Mouse (Mus musculus) forebrain, embryonic 10.5 days (tissue): ENCODE measurements around the gene Ppp1r16b. TPM values are rescaled to one million over a fixed set of nuclear protein-coding genes. Genes with fewer than 3 reads are reported as not detected.

ENCODE experiments used
- DNase-seq: peaks from one replicate; pipeline ENCODE4 v3.0.0-alpha.2; 2017; ENCODE audit warnings: low spot score; ENCODE audit errors: extremely low spot score
- H3K27ac ChIP-seq: fragments of 300-500 bp; sonication (generic); 2 replicates; pipeline ENCODE4 v1.5.1; 2016; ENCODE audit warnings: mild to moderate bottlenecking
- H3K27me3 ChIP-seq: fragments of 300-500 bp; sonication (generic); 2 replicates; pipeline ENCODE4 v1.6.1; 2016; ENCODE audit warnings: mild to moderate bottlenecking; ENCODE audit not compliant: poor library complexity, severe bottlenecking
- H3K36me3 ChIP-seq: fragments of 300-500 bp; sonication (generic); replicated peaks from 2 replicates; pipeline ENCODE4 v1.6.1; 2016; ENCODE audit warnings: mild to moderate bottlenecking, moderate library complexity
- H3K4me1 ChIP-seq: fragments of 300-500 bp; sonication (generic); 2 replicates; pipeline ENCODE4 v1.6.1; 2016
- H3K4me3 ChIP-seq: fragments of 300-500 bp; sonication (generic); 2 replicates; pipeline ENCODE4 v1.5.1; 2016; ENCODE audit warnings: mild to moderate bottlenecking, moderate library complexity
- H3K9me3 ChIP-seq: fragments of 300-500 bp; sonication (generic); 2 replicates; pipeline ENCODE4 v1.6.1; 2016; ENCODE audit warnings: mild to moderate bottlenecking, moderate library complexity
- WGBS: fragments of 180-500 bp; shearing (Covaris S2); methylation state at CpG from one replicate; pipeline ENCODE4 v1.1.7; 2016; 5-methylcytosine and 5-hydroxymethylcytosine counted together
- microRNA counts: library from miRNA; unstranded; fragments of <30 nt; microRNA quantifications from one replicate; lab custom pipeline; 2017
- microRNA-seq: library from miRNA; unstranded; fragments of <30 nt; microRNA quantifications from one replicate; pipeline ENCODE4, GENCODE M21; 2017
- polyA plus RNA-seq: library from polyadenylated mRNA; unstranded; fragments of >200 nt; fragmentation: Nextera tagmentation; extraction: Ambion mirVana; gene quantifications from 2 replicates; pipeline ENCODE4 v1.2.1, GENCODE M21; 2016

The Ppp1r16b gene
- polyA plus RNA-seq, 1 experiment from 2014 or later, result 2.2 TPM

GRCm38 (mm10) chr2:158799328-158799727 lies 134.1 kb downstream of the Ppp1r16b start:
- peaks cover 15% of the 10 kb centered on the region for H3K4me1 ChIP-seq
- no peaks in the 10 kb centered on the region for H3K27me3 ChIP-seq
- peaks cover 6% of the 10 kb centered on the region; the same call in 1 of the 2 replicates for H3K9me3 ChIP-seq
- H3K27ac ChIP-seq, result peak overlapping the region; percentile 30; the same call in 1 of the 2 replicates
- 79% methylated on average over 4 of the region's 4 CpGs for WGBS
- DNase-seq, result no peak
- no peak overlapping the region for H3K4me3 ChIP-seq
- H3K36me3 ChIP-seq, result peaks cover 47% of the 10 kb centered on the region

GRCm38 (mm10) chr2:158800788-158801187 lies 135.6 kb downstream of the Ppp1r16b start:
- peaks cover 6% of the 10 kb centered on the region; the same call in 1 of the 2 replicates for H3K9me3 ChIP-seq
- H3K27me3 ChIP-seq, result no peaks in the 10 kb centered on the region
- peaks cover 57% of the 10 kb centered on the region for H3K36me3 ChIP-seq
- 95% methylated on average over 8 of the region's 8 CpGs for WGBS
- H3K27ac ChIP-seq, result no peak overlapping the region
- no peak for DNase-seq
- no peak overlapping the region for H3K4me3 ChIP-seq
- peaks cover 7% of the 10 kb centered on the region for H3K4me1 ChIP-seq

DNA sequence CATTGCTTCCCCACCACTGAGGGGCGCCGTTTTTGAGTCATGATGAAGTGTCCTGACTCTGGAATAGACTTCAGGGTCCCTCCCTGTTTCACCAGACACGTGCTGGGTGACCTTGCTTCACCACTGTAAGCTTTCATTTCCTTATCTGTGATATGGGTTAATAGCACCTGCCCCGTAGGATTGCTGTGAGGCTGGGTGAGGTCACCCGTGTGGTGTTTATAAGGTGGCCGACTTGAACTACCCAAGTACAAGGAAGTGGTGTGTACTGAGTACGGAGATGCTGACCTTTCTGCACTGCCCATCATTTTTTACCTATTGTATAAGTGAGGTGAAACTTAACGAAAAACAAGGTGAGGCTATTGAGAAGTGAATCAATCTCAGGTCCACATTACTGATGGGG lies 138.4 kb downstream of the Ppp1r16b start:
- peaks cover 7% of the 10 kb centered on the region for H3K4me1 ChIP-seq
- H3K27ac ChIP-seq, result no peak overlapping the region
- 90% methylated on average over 8 of the region's 8 CpGs for WGBS
- H3K36me3 ChIP-seq, result peaks cover 75% of the 10 kb centered on the region
- no peak for DNase-seq
- H3K4me3 ChIP-seq, result no peak overlapping the region
- no peaks in the 10 kb centered on the region for H3K27me3 ChIP-seq
- peaks cover 6% of the 10 kb centered on the region; the same call in 1 of the 2 replicates for H3K9me3 ChIP-seq

DNA sequence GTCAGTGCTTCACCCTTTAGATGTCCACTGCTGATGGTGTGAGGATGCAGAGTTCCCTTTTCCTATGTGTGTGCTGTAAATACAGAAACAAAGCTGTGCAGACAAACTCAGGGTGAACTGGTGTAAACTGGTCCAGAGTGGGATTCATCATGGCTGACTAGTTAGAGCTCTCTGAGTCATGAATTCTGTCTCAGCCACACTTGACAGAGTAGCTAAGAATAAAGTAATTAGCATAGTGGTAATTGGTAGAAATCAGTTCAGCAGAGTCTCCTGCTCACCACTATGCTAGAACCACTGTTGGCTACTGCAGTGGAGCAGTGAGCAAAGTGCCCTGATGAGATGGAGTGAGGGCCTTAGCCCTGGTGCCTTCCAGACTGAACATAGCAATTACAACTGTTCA lies 150.5 kb downstream of the Ppp1r16b start:
- H3K27ac ChIP-seq, result no peak overlapping the region
- H3K27me3 ChIP-seq, result no peaks in the 10 kb centered on the region
- no peak for DNase-seq
- H3K4me3 ChIP-seq, result no peak overlapping the region
- H3K36me3 ChIP-seq, result peaks cover 66% of the 10 kb centered on the region
- H3K4me1 ChIP-seq, result no peaks in the 10 kb centered on the region
- H3K9me3 ChIP-seq, result no peaks in the 10 kb centered on the region

MicroRNAs within 50 kb of the gene (microRNA counts, 519-probe panel; counts per million panel counts)
- 341 counts per million, percentile 65 among the panel's probes with 10 or more counts for microRNA mmu-miR-3474 (lab: Ali Mortazavi, UCI)

Small RNA genes within 50 kb of the gene (microRNA-seq; reads per million reads assigned to microRNA genes)
- not detected for gene Gm26141
- 3.6 reads per million, percentile 5 among the genes with 10 or more reads in this experiment for gene Mir3474

Other genes starting within 250 kb of the Ppp1r16b start
- not detected in 2 replicates for gene Adig, start 162.8 kb upstream of the Ppp1r16b start, polyA plus RNA-seq
- 0.28 and 0.62 TPM in 2 replicates for gene Arhgap40, start 152.6 kb upstream of the Ppp1r16b start, polyA plus RNA-seq
- 0.14 and 0.47 TPM in 2 replicates for gene Slc32a1, start 54.6 kb upstream of the Ppp1r16b start, polyA plus RNA-seq
- gene Actr5, start 40.5 kb upstream of the Ppp1r16b start, polyA plus RNA-seq, result 14.1 and 17.0 TPM in 2 replicates
- gene Fam83d, start 102.7 kb downstream of the Ppp1r16b start, polyA plus RNA-seq, result 49.1 and 49.8 TPM in 2 replicates
- gene Dhx35, start 129.4 kb downstream of the Ppp1r16b start, polyA plus RNA-seq, result 19.2 and 19.6 TPM in 2 replicates